Mouse (Mus musculus): Measurements from ENCODE around the gene Ecd. TPM values are rescaled to one million over a fixed set of nuclear protein-coding genes. Genes with fewer than 3 reads are reported as not detected.

The Ecd gene
- total and polyA plus RNA-seq, 3 experiments = 64.9 to 72.2 TPM; not detected in 1

- H3K9me3 ChIP-seq (replicated peaks; ENCODE audit: insufficient read depth, low read length) = no peaks in the 10 kb centered on the region
- TF ChIP-seq USF2 (IDR thresholded peaks at IDR 0.05; ENCODE audit: borderline replicate concordance in 1 of 2, insufficient read depth in 1 of 2, low read depth in 1 of 2, low read length in 2 of 2) (no peak), MYB (IDR thresholded peaks at IDR 0.05; ENCODE audit: low read depth, low read length) (no peak), SIN3A (IDR thresholded peaks at IDR 0.05; ENCODE audit: low read length) (no peak), ZMIZ1 (IDR thresholded peaks at IDR 0.05; ENCODE audit: low read depth, low read length) (no peak)
- H3K36me3 ChIP-seq (ENCODE audit: control insufficient read depth in 1 of 2, insufficient read depth in 2 of 2, low read length in 2 of 2) = peaks cover 0 to 21% of the 10 kb centered on the region in 2 experiments; a peak in 3 of 4 replicates
- H3K9ac ChIP-seq (ENCODE audit: control insufficient read depth, low read depth, low read length, poor library complexity, severe bottlenecking) = peak overlapping the region; percentile 44
- H3K27ac ChIP-seq (ENCODE audit: control insufficient read depth, low read depth, low read length) = peak overlapping the region; percentile 3; the same call in 1 of the 2 replicates
- peak; percentile 70 for DNase-seq (ENCODE audit: low read depth, low spot score)
- H3K4me3 ChIP-seq (ENCODE audit: control insufficient read depth in 1 of 2, insufficient read depth in 1 of 2, low read depth in 2 of 2, low read length in 2 of 2) = peak overlapping the region; percentile 17 to 46
- H3K4me1 ChIP-seq (ENCODE audit: control insufficient read depth in 1 of 2, insufficient read depth in 2 of 2, low read length in 2 of 2) = peaks cover 12 to 20% of the 10 kb centered on the region in 2 experiments; a peak in 3 of 4 replicates
- peaks cover 23% of the 10 kb centered on the region for H3K79me2 ChIP-seq (ENCODE audit: control insufficient read depth, insufficient read depth, low read length, poor library complexity)
- H3K27me3 ChIP-seq (ENCODE audit: control insufficient read depth in 1 of 2, insufficient read depth in 2 of 2, low read length in 2 of 2) = no peaks in the 10 kb centered on the region
Measured at GRCm38 (mm10) chr14:20392326-20392725, 44.4 kb upstream of the Ecd start.

DNA sequence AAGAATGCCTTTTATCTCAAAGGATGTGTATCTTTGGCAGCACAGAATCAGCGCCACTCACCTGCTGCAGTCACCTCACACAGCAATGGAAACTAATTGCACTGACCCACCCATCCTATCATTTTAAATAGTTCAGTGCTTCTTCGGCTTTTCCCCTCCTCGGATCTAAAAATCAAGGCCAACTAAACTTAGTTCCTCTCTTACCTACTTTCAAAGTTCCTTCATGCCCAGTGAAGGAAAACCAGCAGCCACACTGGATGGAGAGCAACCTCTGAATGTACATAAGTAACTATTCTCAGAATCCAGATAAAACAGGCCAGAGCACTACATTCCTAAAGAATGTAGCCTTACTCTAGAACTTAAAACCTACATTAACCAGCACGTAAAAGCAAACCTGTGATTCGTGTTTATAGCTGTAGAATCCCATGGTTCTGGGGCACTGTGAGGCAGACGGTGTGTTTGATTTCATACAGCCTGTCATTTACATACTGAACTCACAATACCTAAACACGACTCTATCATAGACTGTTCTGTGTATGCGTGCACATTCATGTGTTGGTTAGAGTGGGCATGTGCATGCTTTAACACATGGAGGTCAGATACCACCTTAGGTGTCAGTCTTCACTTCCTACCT lies 41.6 kb upstream of the Ecd start:
- Histone ChIP-seq H3K9me3 (replicated peaks; ENCODE audit: insufficient read depth, low read length) (no peaks in the 10 kb centered on the region), H3K27ac (ENCODE audit: control insufficient read depth, low read depth, low read length) (no peak overlapping the region; the same call in 1 of the 2 replicates), H3K4me3 (ENCODE audit: control insufficient read depth in 1 of 2, insufficient read depth in 1 of 2, low read depth in 2 of 2, low read length in 2 of 2) (peak overlapping the region; percentile 66 to 94), H3K9ac (ENCODE audit: control insufficient read depth, low read depth, low read length, poor library complexity, severe bottlenecking) (peak overlapping the region; percentile 89), H3K36me3 (ENCODE audit: control insufficient read depth in 1 of 2, insufficient read depth in 2 of 2, low read length in 2 of 2) (peaks cover 2 to 38% of the 10 kb centered on the region in 2 experiments; a peak in 3 of 4 replicates), H3K79me2 (ENCODE audit: control insufficient read depth, insufficient read depth, low read length, poor library complexity) (peaks cover 39% of the 10 kb centered on the region), H3K27me3 (ENCODE audit: control insufficient read depth in 1 of 2, insufficient read depth in 2 of 2, low read length in 2 of 2) (no peaks in the 10 kb centered on the region), H3K4me1 (ENCODE audit: control insufficient read depth in 1 of 2, insufficient read depth in 2 of 2, low read length in 2 of 2) (peaks cover 15 to 33% of the 10 kb centered on the region in 2 experiments)
- DNase-seq (ENCODE audit: low read depth, low spot score) = no peak
- no peak for TF ChIP-seq MAZ (IDR thresholded peaks at IDR 0.05; ENCODE audit: low read depth, low read length)
- no peak for TF ChIP-seq TBP (IDR thresholded peaks at IDR 0.05; ENCODE audit: low read depth, low read length)
- TF ChIP-seq MAX (IDR thresholded peaks at IDR 0.05; ENCODE audit: low read length) = no peak
- TF ChIP-seq POLR2AphosphoS2 (IDR thresholded peaks at IDR 0.05; ENCODE audit: low read length) = peak; percentile 80; the same call in 1 of the 2 replicates
- TF ChIP-seq POLR2AphosphoS5 (IDR thresholded peaks at IDR 0.05; ENCODE audit: borderline replicate concordance, low read depth, low read length) = no peak
- peak; percentile 31; the same call in 1 of the 2 replicates for TF ChIP-seq ZMIZ1 (IDR thresholded peaks at IDR 0.05; ENCODE audit: low read depth, low read length)
- TF ChIP-seq CTCF (IDR thresholded peaks at IDR 0.05 in 2 of 3, conservative IDR thresholded peaks at IDR 0.05 in 1 of 3; ENCODE audit: control insufficient read depth in 1 of 3, insufficient read depth in 1 of 3, low read depth in 2 of 3, low read length in 3 of 3, poor library complexity in 1 of 3, severe bottlenecking in 1 of 3) = no peak
- no peak for TF ChIP-seq MXI1 (IDR thresholded peaks at IDR 0.05; ENCODE audit: low read depth, low read length)

DNA sequence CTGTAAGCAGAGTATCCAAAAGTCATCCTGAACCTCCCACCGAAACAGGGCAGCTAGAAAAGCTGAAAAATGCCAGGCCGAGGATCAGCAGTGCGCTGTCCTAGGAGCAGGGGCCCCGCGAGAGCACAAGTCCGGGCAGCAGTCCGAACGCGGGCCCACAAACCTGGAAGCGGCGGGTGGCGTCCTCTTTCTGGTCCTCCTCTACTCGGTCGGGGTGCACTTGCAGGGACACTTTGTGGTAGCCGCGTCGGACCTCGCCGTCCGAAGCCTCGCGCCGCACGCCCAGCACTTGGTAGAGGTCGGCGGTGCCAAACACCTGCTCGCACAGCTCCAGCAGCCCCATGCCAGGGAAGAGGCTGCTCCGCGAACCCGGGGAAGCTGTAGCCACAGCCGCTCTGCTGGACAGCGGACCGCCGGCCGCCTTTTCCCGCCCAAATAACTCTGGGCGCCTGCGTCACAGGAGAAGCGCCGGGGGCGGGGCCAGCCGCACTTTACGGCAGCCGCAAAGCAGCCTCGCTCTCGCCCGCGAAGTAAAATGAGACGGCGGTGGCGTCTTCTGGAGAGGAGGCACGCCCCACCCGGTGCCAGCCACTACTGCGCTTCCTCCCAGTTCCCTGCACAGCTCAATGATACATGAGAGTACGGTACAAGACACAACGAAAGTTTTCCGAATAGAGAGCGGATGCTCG lies 40.7 kb upstream of the Ecd start, which contains the start of gene Dnajc9:
Gene Dnajc9, minus strand, starts transcription at position 470 of the 689 bp plus-strand sequence.
- Histone ChIP-seq H3K4me3 (ENCODE audit: control insufficient read depth in 1 of 2, insufficient read depth in 1 of 2, low read depth in 2 of 2, low read length in 2 of 2) (peak within 1 kb of the TSS; percentile 75 to 94), H3K27me3 (ENCODE audit: control insufficient read depth in 1 of 2, insufficient read depth in 2 of 2, low read length in 2 of 2) (no peaks in the 10 kb centered on the region), H3K36me3 (ENCODE audit: control insufficient read depth in 1 of 2, insufficient read depth in 2 of 2, low read length in 2 of 2) (peaks cover 6 to 36% of the 10 kb centered on the region in 2 experiments), H3K9ac (ENCODE audit: control insufficient read depth, low read depth, low read length, poor library complexity, severe bottlenecking) (peak within 1 kb of the TSS; percentile 91), H3K9me3 (replicated peaks; ENCODE audit: insufficient read depth, low read length) (no peaks in the 10 kb centered on the region), H3K27ac (ENCODE audit: control insufficient read depth, low read depth, low read length) (peak within 1 kb of the TSS; percentile 79), H3K4me1 (ENCODE audit: control insufficient read depth in 1 of 2, insufficient read depth in 2 of 2, low read length in 2 of 2) (peaks cover 11 to 28% of the 10 kb centered on the region in 2 experiments), H3K79me2 (ENCODE audit: control insufficient read depth, insufficient read depth, low read length, poor library complexity) (peaks cover 40% of the 10 kb centered on the region)
- peak; percentile 95 for DNase-seq (ENCODE audit: low read depth, low spot score)
- TF ChIP-seq USF1 (IDR thresholded peaks at IDR 0.05; ENCODE audit: low read depth, low read length) (no peak), POLR2AphosphoS5 (IDR thresholded peaks at IDR 0.05; ENCODE audit: borderline replicate concordance, low read depth, low read length) (no peak), MEF2A (IDR thresholded peaks at IDR 0.05; ENCODE audit: extremely low read depth, insufficient replicate concordance, low read depth, low read length, poor library complexity, severe bottlenecking) (no peak), MYB (IDR thresholded peaks at IDR 0.05; ENCODE audit: low read depth, low read length) (no peak), JUND (IDR thresholded peaks at IDR 0.05; ENCODE audit: low read depth, low read length) (no peak), E2F4 (IDR thresholded peaks at IDR 0.05; ENCODE audit: borderline replicate concordance, low read depth, low read length) (peak; percentile 81; the same call in 1 of the 2 replicates), CTCF (IDR thresholded peaks at IDR 0.05 in 2 of 3, conservative IDR thresholded peaks at IDR 0.05 in 1 of 3; ENCODE audit: control insufficient read depth in 1 of 3, insufficient read depth in 1 of 3, low read depth in 2 of 3, low read length in 3 of 3, poor library complexity in 1 of 3, severe bottlenecking in 1 of 3) (no peak), SIN3A (IDR thresholded peaks at IDR 0.05; ENCODE audit: low read length) (peak; percentile 70), BHLHE40 (IDR thresholded peaks at IDR 0.05; ENCODE audit: borderline replicate concordance, low read depth, low read length) (no peak), POLR2AphosphoS2 (IDR thresholded peaks at IDR 0.05; ENCODE audit: low read length) (peak; percentile 80), USF2 (IDR thresholded peaks at IDR 0.05; ENCODE audit: borderline replicate concordance in 1 of 2, insufficient read depth in 1 of 2, low read depth in 1 of 2, low read length in 2 of 2) (no peak), NELFE (IDR thresholded peaks at IDR 0.05; ENCODE audit: low read depth, low read length) (peak; percentile 79), NRF1 (IDR thresholded peaks at IDR 0.05; ENCODE audit: insufficient read depth, low read depth, low read length, poor library complexity, severe bottlenecking) (peak; percentile 61), EP300 (IDR thresholded peaks at IDR 0.05; ENCODE audit: low read depth in 1 of 2, low read length in 2 of 2) (no peak), TBP (IDR thresholded peaks at IDR 0.05; ENCODE audit: low read depth, low read length) (peak; percentile 71; the same call in 1 of the 2 replicates), CHD2 (IDR thresholded peaks at IDR 0.05; ENCODE audit: low read length) (no peak)
